Mouse (Mus musculus) olfactory bulb, adult 2 months (tissue): ENCODE data around the gene Fryl. TPM values are rescaled to one million over a fixed set of nuclear protein-coding genes. Genes with fewer than 3 reads are reported as not detected.
A peak's percentile ranks its signal among the peaks of the same experiment; 100 is the strongest.
"Not testable (repeated sequence)": the region's sequence is repeated elsewhere in the genome, so short reads cannot be mapped to it uniquely, and the experiment has no call there.

Experiments used
- H3K27ac ChIP-seq: fragments of 200-500 bp; 2 replicates; pipeline ENCODE4 v1.5.1; 2012; ENCODE audit warnings: low read depth, low read length; ENCODE audit not compliant: insufficient read depth
- H3K4me1 ChIP-seq: fragments of 200-500 bp; 2 replicates; pipeline ENCODE4 v1.6.1; 2012; ENCODE audit warnings: low read length; ENCODE audit not compliant: control insufficient read depth, insufficient read depth
- H3K4me3 ChIP-seq: fragments of 200-500 bp; 2 replicates; pipeline ENCODE4 v1.5.1; 2012; ENCODE audit warnings: mild to moderate bottlenecking, low read depth, low read length, moderate library complexity; ENCODE audit not compliant: insufficient read depth
- CTCF ChIP-seq: fragments of 200-500 bp; IDR thresholded peaks from 2 replicates; pipeline ENCODE4 v1.5.1; 2012; ENCODE audit warnings: low read depth, mild to moderate bottlenecking, low read length, moderate library complexity; ENCODE audit not compliant: insufficient read depth
- POLR2A ChIP-seq: fragments of 200-500 bp; IDR thresholded peaks from 2 replicates; pipeline ENCODE4 v1.6.1; 2012; ENCODE audit warnings: mild to moderate bottlenecking, low read depth, low read length, moderate library complexity; ENCODE audit not compliant: insufficient read depth
- WGBS: fragments of 180-500 bp; shearing (Covaris S2); methylation state at CpG from one replicate; pipeline ENCODE4 v1.1.7; 2018; 5-methylcytosine and 5-hydroxymethylcytosine counted together
- polyA plus RNA-seq: library from polyadenylated mRNA; stranded (reverse); fragments of >200 nt; gene quantifications from 2 replicates; pipeline ENCODE4 v1.2.4, GENCODE M21; 2012; ENCODE audit warnings: low replicate concordance; ENCODE audit not compliant: missing spikeins, insufficient read depth, insufficient read length

Fryl gene
- polyA plus RNA-seq, 1 experiment, result not detected

- WGBS, result 57% methylated on average over 5 of the region's 5 CpGs
- Histone ChIP-seq H3K27ac (no peak overlapping the region), H3K4me1 (peaks cover 7% of the 10 kb centered on the region), H3K4me3 (no peak overlapping the region)
- TF ChIP-seq CTCF (no peak), POLR2A (no peak)
Observed at GRCm38 (mm10) chr5:73007582-73007959, 248.8 kb downstream of the Fryl start.

DNA sequence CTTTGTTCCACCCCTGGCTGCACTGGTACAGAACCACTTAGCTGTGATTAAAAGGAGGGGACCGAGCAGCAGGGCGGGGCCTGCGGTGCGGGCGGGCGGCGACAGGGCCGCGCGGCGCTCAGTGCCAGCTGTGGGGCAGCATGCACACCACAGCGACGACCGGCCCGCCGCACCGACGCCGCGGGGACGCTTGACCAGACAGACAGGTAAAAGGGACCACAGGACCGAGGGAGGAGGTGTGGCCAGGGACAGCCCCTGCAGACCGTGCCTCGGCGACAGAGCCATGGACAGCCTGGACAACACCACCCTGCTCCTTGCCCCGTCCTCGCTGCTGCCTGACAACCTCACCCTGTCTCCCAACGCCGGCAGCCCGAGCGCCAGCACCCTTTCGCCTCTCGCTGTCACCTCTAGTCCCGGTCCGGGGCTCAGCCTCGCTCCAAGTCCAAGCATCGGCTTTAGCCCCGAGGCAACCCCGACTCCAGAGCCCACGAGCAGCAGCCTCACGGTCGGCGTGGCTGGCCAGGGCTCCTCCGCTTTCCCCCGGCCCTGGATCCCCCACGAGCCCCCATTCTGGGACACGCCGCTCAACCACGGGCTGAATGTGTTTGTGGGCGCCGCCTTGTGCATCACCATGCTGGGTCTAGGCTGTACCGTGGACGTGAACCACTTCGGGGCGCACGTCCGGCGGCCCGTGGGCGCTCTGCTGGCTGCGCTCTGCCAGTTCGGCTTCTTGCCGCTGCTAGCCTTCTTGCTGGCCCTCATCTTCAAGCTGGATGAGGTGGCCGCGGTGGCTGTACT is 249.4 kb downstream of the Fryl start, which contains the start of gene Slc10a4:
Gene Slc10a4, plus strand, starts transcription at position 100 of the 798 bp plus-strand sequence.
- peak within 1 kb of the TSS; percentile 41 for H3K4me3 ChIP-seq
- H3K27ac ChIP-seq, result no peak within 1 kb of the TSS
- WGBS, result 9% methylated on average over 65 of the region's 65 CpGs
- peaks cover 7% of the 10 kb centered on the region for H3K4me1 ChIP-seq
- no peak for TF ChIP-seq POLR2A
- no peak for TF ChIP-seq CTCF

- 89% methylated on average over 5 of the region's 5 CpGs for WGBS
- Histone ChIP-seq H3K4me1 (peaks cover 7% of the 10 kb centered on the region), H3K27ac (no peak overlapping the region), H3K4me3 (no peak overlapping the region)
- TF ChIP-seq CTCF (no peak), POLR2A (no peak)
Observed at GRCm38 (mm10) chr5:73004046-73004445, 252.4 kb downstream of the Fryl start.

- H3K4me1 ChIP-seq, H3K27ac ChIP-seq, H3K4me3 ChIP-seq: not testable (repeated sequence)
- WGBS, result 87% methylated on average over 1 of the region's 1 CpGs
Observed at GRCm38 (mm10) chr5:72998546-72998945, 257.9 kb downstream of the Fryl start.

GRCm38 (mm10) chr5:72995379-72995778 is 261.0 kb downstream of the Fryl start:
- Histone ChIP-seq H3K27ac (no peak overlapping the region), H3K4me3 (no peak overlapping the region), H3K4me1 (peaks cover 4% of the 10 kb centered on the region)
- no peak for TF ChIP-seq POLR2A
- no peak for TF ChIP-seq CTCF
- 21% methylated on average over 10 of the region's 10 CpGs for WGBS

DNA sequence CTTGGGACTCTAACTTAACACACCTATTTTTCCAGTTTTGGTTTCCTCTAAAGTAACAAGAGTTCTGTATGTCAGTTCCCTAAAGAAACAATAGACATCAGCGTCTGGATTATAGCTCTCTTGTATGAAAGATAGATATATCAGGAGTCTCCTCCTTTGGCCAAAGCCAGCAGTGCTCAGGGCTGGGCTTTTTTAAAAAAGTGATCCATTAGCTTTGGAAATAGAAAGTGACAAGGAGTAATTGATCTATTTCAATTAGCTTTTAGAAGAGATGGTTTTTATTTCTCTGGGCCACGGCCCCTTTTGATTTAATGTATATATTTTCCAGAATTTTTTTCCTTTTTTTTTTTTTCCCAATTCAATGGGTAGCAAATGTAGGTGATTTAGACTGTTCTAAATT is 261.5 kb downstream of the Fryl start:
- no peak for TF ChIP-seq CTCF
- TF ChIP-seq POLR2A, result no peak
- WGBS, result 57% methylated on average over 2 of the region's 2 CpGs
- no peak overlapping the region for H3K4me3 ChIP-seq
- no peak overlapping the region for H3K27ac ChIP-seq
- H3K4me1 ChIP-seq, result peaks cover 4% of the 10 kb centered on the region

GRCm38 (mm10) chr5:72994424-72994823 is 262.0 kb downstream of the Fryl start:
- H3K4me3 ChIP-seq, result no peak overlapping the region
- no peak overlapping the region for H3K27ac ChIP-seq
- WGBS, result 80% methylated on average over 8 of the region's 8 CpGs
- TF ChIP-seq POLR2A (no peak), CTCF (no peak)
- H3K4me1 ChIP-seq, result peaks cover 4% of the 10 kb centered on the region

DNA sequence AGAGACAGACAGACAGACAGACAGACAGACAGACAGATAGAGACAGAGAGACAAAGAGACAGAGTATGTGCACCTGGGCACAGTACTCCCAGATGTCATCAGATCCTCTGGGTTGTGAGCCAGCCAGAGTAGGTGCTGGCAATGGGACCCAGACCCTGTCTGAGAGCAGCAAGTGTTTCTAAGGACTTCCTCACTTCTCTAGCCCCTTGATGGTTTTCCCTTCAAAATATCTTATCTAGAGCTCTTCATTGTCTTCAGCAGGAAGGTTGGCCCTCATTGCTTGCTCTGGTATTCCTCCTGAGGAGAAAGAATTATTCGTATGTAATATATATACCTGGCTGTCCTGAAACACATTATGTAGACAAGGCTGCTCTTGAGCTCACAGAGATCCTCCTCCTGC is 263.9 kb downstream of the Fryl start:
- Histone ChIP-seq H3K27ac (no peak overlapping the region), H3K4me1 (peaks cover 4% of the 10 kb centered on the region), H3K4me3 (no peak overlapping the region)
- WGBS, result 91% methylated on average over 1 of the region's 1 CpGs
- no peak for TF ChIP-seq POLR2A
- TF ChIP-seq CTCF, result no peak

GRCm38 (mm10) chr5:72989756-72990155 is 266.7 kb downstream of the Fryl start:
- TF ChIP-seq CTCF, result no peak
- WGBS, result 40% methylated on average over 8 of the region's 8 CpGs
- Histone ChIP-seq H3K4me1 (no peaks in the 10 kb centered on the region), H3K4me3 (no peak overlapping the region), H3K27ac (no peak overlapping the region)

DNA sequence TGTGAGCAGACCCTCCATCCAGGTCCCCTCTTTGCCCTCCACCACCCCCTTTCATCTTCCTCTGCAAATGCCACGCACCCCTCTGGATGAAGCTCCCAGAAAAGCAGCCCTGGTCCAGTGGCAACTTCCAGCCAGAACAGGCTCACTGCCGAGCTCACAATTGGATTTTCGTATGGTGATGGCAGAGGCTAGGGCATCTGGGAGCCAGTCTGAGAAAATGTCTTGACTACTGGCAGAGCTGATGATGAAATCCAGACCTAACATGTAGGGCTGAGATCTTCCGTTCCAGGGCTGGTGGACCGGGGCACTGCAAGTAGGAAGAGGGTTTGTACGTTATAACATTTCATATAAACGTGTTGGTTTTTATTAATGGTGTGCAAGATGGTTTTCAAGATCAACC is 268.6 kb downstream of the Fryl start:
- Histone ChIP-seq H3K4me3 (no peak overlapping the region), H3K27ac (no peak overlapping the region), H3K4me1 (no peaks in the 10 kb centered on the region)
- WGBS, result 94% methylated on average over 7 of the region's 7 CpGs
- TF ChIP-seq POLR2A, result no peak
- no peak for TF ChIP-seq CTCF
